Mouse (Mus musculus) liver, embryonic 14.5 days (tissue): ENCODE data around the gene Nop16.

ENCODE experiments used
- CTCF ChIP-seq: IDR thresholded peaks from 2 replicates; pipeline ENCODE4 v1.5.1; 2016; ENCODE audit warnings: antibody characterized with exemption, low read depth, control low read depth
- EP300 ChIP-seq: IDR thresholded peaks from 2 replicates; pipeline ENCODE4 v1.6.1; 2016; ENCODE audit warnings: antibody characterized with exemption, low read depth

DNA sequence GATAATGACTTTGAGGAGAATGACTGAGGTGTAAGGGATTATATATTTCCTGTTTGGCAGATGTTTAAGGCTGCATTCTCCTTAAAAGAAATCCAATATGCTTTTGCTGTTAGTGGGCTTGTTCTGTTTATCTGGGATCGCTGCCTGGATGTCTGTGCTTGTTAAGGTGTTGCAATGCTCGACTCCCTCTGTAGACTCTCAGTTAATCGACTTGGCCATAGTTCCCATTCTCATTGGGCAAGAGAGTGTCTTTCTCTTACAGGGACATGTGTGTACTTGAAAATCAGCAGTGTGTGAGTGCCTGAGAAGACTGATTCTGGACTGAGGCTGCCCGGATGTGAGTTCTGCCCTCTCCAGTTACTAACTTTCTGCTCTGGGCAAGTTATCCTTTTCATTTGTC is 39.2 kb upstream of the Nop16 start:
- no peak for TF ChIP-seq CTCF
- TF ChIP-seq EP300 = no peak
